Mouse (Mus musculus) embryo, embryonic 9.5 days (tissue): ENCODE measurements at regions not wholly inside any gene's neighbourhood (a gene's known extent, or its start where the extent isn't known, plus 50 kb on each side); places are given as distances from the start of the nearest gene placed in this dataset.
A peak's percentile ranks its signal among the peaks of the same experiment; 100 is the strongest.
"Not testable (repeated sequence)": the region's sequence is repeated elsewhere in the genome, so short reads cannot be mapped to it uniquely, and the experiment has no call there.

ENCODE experiments used
- DNase-seq: peaks from one replicate; pipeline ENCODE4 v3.0.0-alpha.2; 2017; ENCODE audit errors: extremely low spot score

- DNase-seq: not testable (repeated sequence)
These were observed 236.9 kb upstream of the Tmem196 start for GRCm38 (mm10) chr12:119708715-119709114.

GRCm38 (mm10) chr12:119730789-119731188 is 214.8 kb upstream of the Tmem196 start:
- DNase-seq: no peak

- no peak for DNase-seq
These were observed 183.0 kb upstream of the Tmem196 start for GRCm38 (mm10) chr12:119762580-119762979.

- DNase-seq: no peak
These were observed 182.2 kb upstream of the Tmem196 start for GRCm38 (mm10) chr12:119763292-119763976.

- DNase-seq: no peak
These were observed 168.1 kb upstream of the Tmem196 start for GRCm38 (mm10) chr12:119777559-119777958.

- DNase-seq: peak; percentile 13
These were observed 137.9 kb upstream of the Tmem196 start for GRCm38 (mm10) chr12:119807692-119808091.

- DNase-seq: no peak
These were observed 129.4 kb upstream of the Tmem196 start for GRCm38 (mm10) chr12:119816225-119816624.

GRCm38 (mm10) chr12:119839119-119839518 is 106.5 kb upstream of the Tmem196 start:
- DNase-seq: no peak

- no peak for DNase-seq
These were observed 63.9 kb upstream of the Tmem196 start for GRCm38 (mm10) chr12:119881744-119882143.

GRCm38 (mm10) chr12:119890030-119890429 is 55.6 kb upstream of the Tmem196 start:
- DNase-seq: no peak
